In genomic region chr17:57347781-57348180, GRCm38 (mm10) we compare ENCODE assay signal across 30 mouse cellular contexts. TPM values are rescaled to one million over a fixed set of nuclear protein-coding genes. Genes with fewer than 3 reads are reported as not detected.
DNase-seq lines count a peak whose midpoint lies in the region; ATAC-seq and TF ChIP-seq lines count a peak whose summit lies in the region.
"Had no signal": no experiment of that assay in that cellular context is flagged by ENCODE, and none has a peak within 500 bp of the region (broad histone marks: within the 10 kb centered on the region; RNA-seq: fewer than 3 reads in every experiment).

No protein-coding gene starts in this region.

- 46% methylated on average over 2 of the region's 2 CpGs for WGBS in liver, postnatal 0 days (ENCODE audit: insufficient replicate concordance)
- 61% methylated on average over 2 of the region's 2 CpGs for whole genome bisulfite sequencing in liver, embryonic 11.5 days
- WGBS in intestine, embryonic 16.5 days = 77% methylated on average over 2 of the region's 2 CpGs
- WGBS in cerebellum, adult 2 months = 74% methylated on average over 2 of the region's 2 CpGs

- no peak overlapping the region for H3K9ac ChIP-seq in liver, postnatal 0 days (replicated peaks)
- H3K9ac ChIP-seq in liver, embryonic 11.5 days (ENCODE audit: low read depth, low read length) = no peak overlapping the region
- H3K9ac ChIP-seq in CH12.LX (ENCODE audit: insufficient read depth, low read depth) = peak overlapping the region; percentile 22
- H3K9ac ChIP-seq in intestine, embryonic 16.5 days (ENCODE audit: low read depth, low read length) = no peak overlapping the region
- H3K9ac ChIP-seq: forebrain, embryonic 12.5 days; hindbrain, embryonic 15.5 days; kidney, embryonic 15.5 days; lung, embryonic 14.5 days; neural tube, embryonic 12.5 days had no signal

- no peak for ATAC-seq in liver, postnatal 0 days
- no peak for ATAC-seq in liver, embryonic 11.5 days (replicated peaks; ENCODE audit: low FRiP score)
- 0 out of 2 replicates have a peak, but pooled peaks have one; percentile 8 for ATAC-seq in monocyte, adult 5-6 weeks (replicated peaks; ENCODE audit: insufficient number of reproducible peaks, low FRiP score, low TSS enrichment, poor library complexity, severe bottlenecking)
- ATAC-seq in intestine, embryonic 16.5 days = no peak
- ATAC-seq: inflammation-experienced regulatory T-cells, adult 6 months; midbrain, embryonic 16.5 days; Patski had no signal

- TF ChIP-seq RAD21 in CH12.LX (IDR thresholded peaks at IDR 0.05; ENCODE audit: low read depth, low read length) = no peak

- TF ChIP-seq EP300 in liver, postnatal 0 days (IDR thresholded peaks at IDR 0.05; ENCODE audit: low read depth) = no peak
- TF ChIP-seq EP300 in CH12.LX (IDR thresholded peaks at IDR 0.05; ENCODE audit: low read length) = no peak

- in situ Hi-C loops in CH12.LX (cut with MboI; ENCODE audit: low pct_ligation_motif_present, low pct_unique_long_range_greater_than_20kb, low sequenced_read_pairs) = loop anchor here (25.0 kb wide), 1 partner anchor 260 kb away; the partner anchor contains the start of genes Dennd1c and Tubb4a

- no peaks in the 10 kb centered on the region for H3K79me2 ChIP-seq in CH12.LX (replicated peaks; ENCODE audit: control insufficient read depth, extremely low read depth, insufficient read depth, poor library complexity, severe bottlenecking)

- peaks cover 6% of the 10 kb centered on the region; the same call in 1 of the 2 replicates for H3K4me1 ChIP-seq in liver, postnatal 0 days (ENCODE audit: insufficient read depth)
- H3K4me1 ChIP-seq in liver, embryonic 11.5 days (replicated peaks; ENCODE audit: control insufficient read depth, insufficient read depth, low read length) = no peaks in the 10 kb centered on the region
- H3K4me1 ChIP-seq in CH12.LX (ENCODE audit: control insufficient read depth in 1 of 2, insufficient read depth in 2 of 2) = peaks cover 31 to 65% of the 10 kb centered on the region in 2 experiments
- no peaks in the 10 kb centered on the region for H3K4me1 ChIP-seq in brown adipose tissue, adult 24 weeks (ENCODE audit: control insufficient read depth, insufficient read depth, insufficient read length, low read length)
- H3K4me1 ChIP-seq in intestine, embryonic 16.5 days (ENCODE audit: control insufficient read depth, insufficient read depth, low read length) = no peaks in the 10 kb centered on the region
- H3K4me1 ChIP-seq in cerebellum, adult 2 months (ENCODE audit: control insufficient read depth, insufficient read depth, low read length) = no peaks in the 10 kb centered on the region
- H3K4me1 ChIP-seq: forebrain, embryonic 12.5 days; hindbrain, embryonic 10.5 days; hindbrain, embryonic 15.5 days; kidney, embryonic 15.5 days; neural tube, embryonic 12.5 days had no signal

- TF ChIP-seq CTCF in liver, postnatal 0 days (IDR thresholded peaks at IDR 0.05; ENCODE audit: low read depth) = no peak
- TF ChIP-seq CTCF in CH12.LX (conservative IDR thresholded peaks at IDR 0.05 in 1 of 2, IDR thresholded peaks at IDR 0.05 in 1 of 2; ENCODE audit: low read depth in 2 of 2, low read length in 2 of 2) = no peak
- TF ChIP-seq CTCF in cerebellum, adult 2 months (IDR thresholded peaks at IDR 0.05; ENCODE audit: borderline replicate concordance, insufficient read depth, low read depth, low read length) = no peak

- H3K4me2 ChIP-seq in liver, postnatal 0 days (ENCODE audit: low read depth, low read length) = no peak overlapping the region
- no peak overlapping the region for H3K4me2 ChIP-seq in liver, embryonic 11.5 days
- H3K4me2 ChIP-seq in CH12.LX (ENCODE audit: insufficient read depth, low read depth, poor library complexity, severe bottlenecking) = no peak overlapping the region
- H3K4me2 ChIP-seq in intestine, embryonic 16.5 days (ENCODE audit: low read depth, low read length) = no peak overlapping the region
- H3K4me2 ChIP-seq: forebrain, embryonic 12.5 days; hindbrain, embryonic 15.5 days; kidney, embryonic 15.5 days; lung, embryonic 14.5 days; midbrain, embryonic 11.5 days; neural tube, embryonic 12.5 days had no signal

- dilution Hi-C loops in CH12.LX (cut with MboI; ENCODE audit: extremely low pct_ligation_motif_present, extremely low pct_unique_long_range_greater_than_20kb, low sequenced_read_pairs) = no loop called here

- no peaks in the 10 kb centered on the region for H3K9me3 ChIP-seq in liver, postnatal 0 days (ENCODE audit: low read length)
- H3K9me3 ChIP-seq in liver, embryonic 11.5 days (ENCODE audit: control insufficient read depth, low read length) = no peaks in the 10 kb centered on the region
- peaks cover 3% of the 10 kb centered on the region for H3K9me3 ChIP-seq in CH12.LX (replicated peaks; ENCODE audit: low read length)
- H3K9me3 ChIP-seq in intestine, embryonic 16.5 days (ENCODE audit: control insufficient read depth, low read length) = no peaks in the 10 kb centered on the region
- H3K9me3 ChIP-seq: forebrain, embryonic 12.5 days; G1E; hindbrain, embryonic 10.5 days; hindbrain, embryonic 15.5 days; kidney, embryonic 15.5 days; neural tube, embryonic 12.5 days had no signal

- TF ChIP-seq POLR2A in CH12.LX (IDR thresholded peaks at IDR 0.05; ENCODE audit: low read depth, low read length) = no peak
- TF ChIP-seq POLR2A in cerebellum, adult 2 months (IDR thresholded peaks at IDR 0.05; ENCODE audit: borderline replicate concordance, insufficient read depth, low read length) = no peak

- no peaks in the 10 kb centered on the region for H3K27me3 ChIP-seq in liver, postnatal 0 days (ENCODE audit: insufficient read depth, low read length)
- no peaks in the 10 kb centered on the region for H3K27me3 ChIP-seq in liver, embryonic 11.5 days (replicated peaks; ENCODE audit: control insufficient read depth, insufficient read depth, low read length)
- H3K27me3 ChIP-seq in CH12.LX (replicated peaks) = no peaks in the 10 kb centered on the region
- H3K27me3 ChIP-seq in intestine, embryonic 16.5 days (replicated peaks; ENCODE audit: control insufficient read depth, insufficient read depth, low read length) = no peaks in the 10 kb centered on the region
- H3K27me3 ChIP-seq in cerebellum, adult 2 months (ENCODE audit: control insufficient read depth, insufficient read depth, low read length) = no peaks in the 10 kb centered on the region
- H3K27me3 ChIP-seq: forebrain, embryonic 12.5 days; hindbrain, embryonic 15.5 days; kidney, embryonic 15.5 days; neural tube, embryonic 12.5 days had no signal

- H3K27ac ChIP-seq in liver, postnatal 0 days (ENCODE audit: low read depth) = 0 out of 2 replicates have a peak overlapping the region, but pooled peaks have one; percentile 55
- H3K27ac ChIP-seq in liver, embryonic 11.5 days (ENCODE audit: low read depth, low read length) = no peak overlapping the region
- peak overlapping the region; percentile 90 for H3K27ac ChIP-seq in CH12.LX (ENCODE audit: insufficient read depth, low read depth)
- peak overlapping the region; percentile 71 for H3K27ac ChIP-seq in brown adipose tissue, adult 24 weeks (replicated peaks; ENCODE audit: low read depth, low read length)
- H3K27ac ChIP-seq in intestine, embryonic 16.5 days (ENCODE audit: low read length) = no peak overlapping the region
- no peak overlapping the region for H3K27ac ChIP-seq in cerebellum, adult 2 months (ENCODE audit: insufficient read depth, low read length)
- H3K27ac ChIP-seq: forebrain, embryonic 12.5 days; hindbrain, embryonic 10.5 days; hindbrain, embryonic 15.5 days; kidney, embryonic 15.5 days; neural tube, embryonic 12.5 days had no signal

- no peaks in the 10 kb centered on the region for H3K36me3 ChIP-seq in liver, postnatal 0 days (replicated peaks; ENCODE audit: insufficient read depth, low read length)
- H3K36me3 ChIP-seq in liver, embryonic 11.5 days (ENCODE audit: control insufficient read depth, insufficient read depth, low read length) = no peaks in the 10 kb centered on the region
- H3K36me3 ChIP-seq in CH12.LX (replicated peaks in 1 of 2; ENCODE audit: control insufficient read depth in 1 of 2, insufficient read depth in 1 of 2, low read length in 1 of 2) = no peaks in the 10 kb centered on the region
- no peaks in the 10 kb centered on the region for H3K36me3 ChIP-seq in intestine, embryonic 16.5 days (ENCODE audit: control insufficient read depth, insufficient read depth, low read length)
- H3K36me3 ChIP-seq: forebrain, embryonic 12.5 days; G1E; hindbrain, embryonic 10.5 days; hindbrain, embryonic 15.5 days; kidney, embryonic 15.5 days; neural tube, embryonic 12.5 days had no signal

- H3K4me3 ChIP-seq in liver, postnatal 0 days (ENCODE audit: low read depth, low read length) = no peak overlapping the region
- no peak overlapping the region for H3K4me3 ChIP-seq in liver, embryonic 11.5 days (ENCODE audit: low read depth, low read length)
- H3K4me3 ChIP-seq in CH12.LX (replicated peaks in 1 of 3; ENCODE audit: low read depth in 2 of 3, low read length in 2 of 3, poor library complexity in 1 of 3) = no peak overlapping the region
- no peak overlapping the region for H3K4me3 ChIP-seq in brown adipose tissue, adult 24 weeks (ENCODE audit: insufficient read depth, low read depth, low read length)
- H3K4me3 ChIP-seq in intestine, embryonic 16.5 days (ENCODE audit: low read length) = no peak overlapping the region
- no peak overlapping the region for H3K4me3 ChIP-seq in cerebellum, adult 2 months (replicated peaks; ENCODE audit: insufficient read depth, low read depth, low read length)
- H3K4me3 ChIP-seq: erythroblast, embryonic 14.5 days; forebrain, embryonic 12.5 days; hindbrain, embryonic 10.5 days; hindbrain, embryonic 15.5 days; kidney, embryonic 15.5 days; myocyte; neural tube, embryonic 12.5 days had no signal

- DNase-seq in liver, postnatal 0 days = no peak
- DNase-seq in liver, embryonic 11.5 days (ENCODE audit: low spot score) = no peak
- DNase-seq in CH12.LX (ENCODE audit: extremely low read depth) = no peak
- DNase-seq in cerebellum, adult 2 months = no peak
- DNase-seq: adrenal gland, postnatal 10 days; cerebellum, adult 18-20 months; cerebellum, postnatal 14 days; gastrocnemius, postnatal 36 days; heart, postnatal 14 days; kidney, adult 18-20 months; kidney, postnatal 25 days; lung, embryonic 14.5 days; lung, postnatal 14 days; right cerebral cortex, adult 18-20 months had no signal

TF ChIP-seq in CH12.LX, 34 proteins besides CTCF, POLR2A, EP300 and RAD21 (continues in another document):
- TF ChIP-seq IRF4 (IDR thresholded peaks at IDR 0.05; ENCODE audit: low read depth, low read length) (no peak), ZNF384 (IDR thresholded peaks at IDR 0.05; ENCODE audit: low read depth, low read length) (no peak)

RNA-seq across cellular contexts. Expression of gene Adgre1, which starts 10.7 kb away (rescaled TPM):
- 16.2 and 16.4 TPM in 2 replicates for polyA plus RNA-seq in liver, postnatal 0 days (2015; fragmentation: Nextera tagmentation; extraction: Ambion mirVana)
- 9.6 and 10.9 TPM in 2 replicates for polyA plus RNA-seq in liver, embryonic 11.5 days (2014; fragmentation: Nextera tagmentation; extraction: Ambion mirVana)
- total RNA-seq in CH12.LX (2012; rRNA removed) (21.7 and 33.6 TPM in 2 replicates), CH12.LX (2014; rRNA removed) (9.4 and 10.3 TPM in 2 replicates)
- polyA plus RNA-seq in CH12.LX (2012; ENCODE audit: insufficient read length, low read depth) = 1.8 and 2.8 TPM in 2 replicates
- polyA plus RNA-seq in brown adipose tissue, adult 24 weeks (2012; ENCODE audit: insufficient read depth, insufficient read length, missing spikeins) = 8.2 and 12.4 TPM in 2 replicates
- total RNA-seq in monocyte, adult 5-6 weeks (2017) = 195 to 384 TPM (median 329 TPM) in 3 replicates
- polyA plus RNA-seq in intestine, embryonic 16.5 days (2015; fragmentation: Nextera tagmentation; extraction: Ambion mirVana) = 5.8 and 6.3 TPM in 2 replicates
- 1.0 and 1.6 TPM in 2 replicates for polyA plus RNA-seq in cerebellum, adult 2 months (2012; rRNA removed)
- polyA plus RNA-seq: C2C12, Patski had no signal

Comparison
In these comparisons a context has a peak if more than half of its experiments do, and no peak if none do; other contexts are left out.
1. H3K27ac ChIP-seq: peak in liver, postnatal 0 days (single experiment), CH12.LX (single experiment) and brown adipose tissue, adult 24 weeks (single experiment); none in liver, embryonic 11.5 days (single experiment), intestine, embryonic 16.5 days (single experiment) and cerebellum, adult 2 months (single experiment).